Mouse (Mus musculus) heart, postnatal 0 days (tissue): ENCODE data around the gene Enpp1.
"Not testable (repeated sequence)": the region's sequence is repeated elsewhere in the genome, so short reads cannot be mapped to it uniquely, and the experiment has no call there.

Source experiments
- CTCF ChIP-seq: IDR thresholded peaks from 2 replicates; pipeline ENCODE4 v1.5.1; 2016; ENCODE audit warnings: antibody characterized with exemption, control low read depth, low read depth
- EP300 ChIP-seq: IDR thresholded peaks from 2 replicates; pipeline ENCODE4 v1.6.1; 2016; ENCODE audit warnings: antibody characterized with exemption, low read depth

DNA sequence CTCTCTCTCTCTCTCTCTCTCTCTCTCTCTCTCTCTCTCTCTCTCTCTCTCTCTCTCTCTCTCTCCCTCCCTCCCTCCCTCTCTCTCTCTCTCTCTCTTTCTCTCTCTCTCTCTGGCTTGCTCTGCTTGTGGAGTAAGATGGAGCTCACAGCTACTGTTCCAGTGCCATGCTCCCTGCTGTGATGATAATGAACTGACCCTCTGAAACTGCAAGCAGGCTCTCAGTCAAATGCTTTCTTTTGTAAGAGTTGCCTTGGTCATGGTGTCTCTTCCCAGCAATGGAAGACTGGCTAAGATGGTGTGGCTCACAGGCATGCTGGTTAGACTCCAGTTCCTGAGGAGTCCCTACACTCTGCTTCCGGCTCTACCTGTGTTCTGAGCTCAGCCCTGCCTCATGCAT is 95.4 kb downstream of the Enpp1 start:
- not testable (repeated sequence) for TF ChIP-seq CTCF, EP300
